Mouse (Mus musculus): ENCODE measurements around the gene Casq2. TPM values are rescaled to one million over a fixed set of nuclear protein-coding genes. Genes with fewer than 3 reads are reported as not detected.

Gene Casq2
- total and polyA plus RNA-seq, 3 experiments: not detected

DNA sequence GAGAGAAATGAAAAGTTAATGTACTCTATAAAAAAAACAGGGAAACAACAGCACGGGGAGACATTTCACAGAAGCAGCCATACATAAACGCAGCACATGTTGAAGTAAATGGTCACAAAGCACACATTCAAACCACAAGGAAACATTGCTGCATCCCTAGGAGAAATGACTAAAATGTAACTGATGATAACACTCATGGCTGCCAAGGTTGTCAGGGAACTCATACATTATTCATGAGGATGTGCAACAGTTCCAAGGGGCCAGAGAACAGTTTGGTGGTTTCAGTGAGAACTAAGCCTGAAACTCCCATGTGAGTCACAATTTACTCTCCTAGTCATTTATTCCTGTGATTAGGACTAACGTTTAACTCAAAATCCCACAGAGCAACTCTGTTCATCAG, 22.0 kb downstream of the Casq2 start:
- H3K9me3 ChIP-seq (replicated peaks; ENCODE audit: insufficient read depth, low read length): no peaks in the 10 kb centered on the region
- H3K9ac ChIP-seq (ENCODE audit: control insufficient read depth, low read depth, low read length, poor library complexity, severe bottlenecking): no peak overlapping the region
- H3K27ac ChIP-seq (ENCODE audit: control insufficient read depth, low read depth, low read length): no peak overlapping the region
- no peak overlapping the region for H3K4me3 ChIP-seq (ENCODE audit: control insufficient read depth in 1 of 2, insufficient read depth in 1 of 2, low read depth in 2 of 2, low read length in 2 of 2)
- H3K79me2 ChIP-seq (ENCODE audit: control insufficient read depth, insufficient read depth, low read length, poor library complexity): no peaks in the 10 kb centered on the region
- TF ChIP-seq MAZ (IDR thresholded peaks at IDR 0.05; ENCODE audit: low read depth, low read length): no peak
- no peak for TF ChIP-seq E2F4 (IDR thresholded peaks at IDR 0.05; ENCODE audit: borderline replicate concordance, low read depth, low read length)
- no peak for TF ChIP-seq USF2 (IDR thresholded peaks at IDR 0.05; ENCODE audit: borderline replicate concordance in 1 of 2, insufficient read depth in 1 of 2, low read depth in 1 of 2, low read length in 2 of 2)
- no peak for TF ChIP-seq POLR2AphosphoS5 (IDR thresholded peaks at IDR 0.05; ENCODE audit: borderline replicate concordance, low read depth, low read length)
- no peak for TF ChIP-seq NELFE (IDR thresholded peaks at IDR 0.05; ENCODE audit: low read depth, low read length)
- no peak for TF ChIP-seq ETS1 (IDR thresholded peaks at IDR 0.05; ENCODE audit: low read depth, low read length)
- H3K36me3 ChIP-seq (ENCODE audit: control insufficient read depth in 1 of 2, insufficient read depth in 2 of 2, low read length in 2 of 2): no peaks in the 10 kb centered on the region
- no peaks in the 10 kb centered on the region for H3K4me1 ChIP-seq (ENCODE audit: control insufficient read depth in 1 of 2, insufficient read depth in 2 of 2, low read length in 2 of 2)
- no peaks in the 10 kb centered on the region for H3K27me3 ChIP-seq (ENCODE audit: control insufficient read depth in 1 of 2, insufficient read depth in 2 of 2, low read length in 2 of 2)
- DNase-seq (ENCODE audit: low read depth, low spot score): no peak

DNA sequence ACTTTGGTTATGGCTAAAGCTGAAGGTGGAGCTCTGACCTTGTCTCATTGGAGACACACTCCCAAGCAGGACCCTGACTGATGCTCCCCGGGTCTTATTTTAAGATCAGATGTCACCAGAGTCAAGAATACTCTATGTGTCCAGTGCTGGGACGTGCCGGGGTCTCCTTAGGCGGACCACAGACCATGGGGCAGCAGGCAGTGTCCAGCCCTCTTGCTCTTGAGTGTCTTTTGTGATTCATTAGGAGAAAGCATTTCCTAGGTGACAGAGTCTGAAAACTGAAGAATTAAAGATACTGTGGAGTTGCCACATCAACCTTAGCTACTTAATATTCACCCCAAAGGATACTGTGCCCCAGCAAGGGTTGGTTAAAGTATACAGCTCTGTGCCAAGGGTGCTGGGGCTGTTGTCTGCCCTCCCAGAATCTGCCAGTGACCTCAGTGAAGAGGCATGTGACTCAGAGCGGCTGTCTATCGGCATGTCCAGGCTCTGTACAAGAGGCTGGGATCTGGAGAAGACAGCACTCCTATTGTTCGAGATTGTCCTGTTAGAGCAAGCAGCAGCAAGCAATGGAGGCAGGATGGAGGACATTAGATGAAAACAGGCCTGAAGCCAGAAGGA, 25.9 kb downstream of the Casq2 start:
- TF ChIP-seq ZKSCAN1 (IDR thresholded peaks at IDR 0.05; ENCODE audit: low read depth, low read length): no peak
- TF ChIP-seq SMC3 (IDR thresholded peaks at IDR 0.05; ENCODE audit: low read depth, low read length): no peak
- no peak for TF ChIP-seq ZMIZ1 (IDR thresholded peaks at IDR 0.05; ENCODE audit: low read depth, low read length)
- no peak for TF ChIP-seq ZC3H11A (IDR thresholded peaks at IDR 0.05; ENCODE audit: low read depth, low read length)
- TF ChIP-seq SIN3A (IDR thresholded peaks at IDR 0.05; ENCODE audit: low read length): no peak
- TF ChIP-seq POLR2A (IDR thresholded peaks at IDR 0.05; ENCODE audit: control insufficient read depth in 1 of 2, insufficient read depth in 1 of 2, low read depth in 1 of 2, low read length in 2 of 2, poor library complexity in 1 of 2): no peak
- TF ChIP-seq NELFE (IDR thresholded peaks at IDR 0.05; ENCODE audit: low read depth, low read length): no peak
- Histone ChIP-seq H3K9me3 (replicated peaks; ENCODE audit: insufficient read depth, low read length) (no peaks in the 10 kb centered on the region), H3K9ac (ENCODE audit: control insufficient read depth, low read depth, low read length, poor library complexity, severe bottlenecking) (no peak overlapping the region), H3K36me3 (ENCODE audit: control insufficient read depth in 1 of 2, insufficient read depth in 2 of 2, low read length in 2 of 2) (no peaks in the 10 kb centered on the region), H3K4me1 (ENCODE audit: control insufficient read depth in 1 of 2, insufficient read depth in 2 of 2, low read length in 2 of 2) (no peaks in the 10 kb centered on the region), H3K4me3 (ENCODE audit: control insufficient read depth in 1 of 2, insufficient read depth in 1 of 2, low read depth in 2 of 2, low read length in 2 of 2) (no peak overlapping the region), H3K27ac (ENCODE audit: control insufficient read depth, low read depth, low read length) (no peak overlapping the region), H3K27me3 (ENCODE audit: control insufficient read depth in 1 of 2, insufficient read depth in 2 of 2, low read length in 2 of 2) (no peaks in the 10 kb centered on the region), H3K79me2 (ENCODE audit: control insufficient read depth, insufficient read depth, low read length, poor library complexity) (no peaks in the 10 kb centered on the region)
- DNase-seq (ENCODE audit: low read depth, low spot score): no peak

DNA sequence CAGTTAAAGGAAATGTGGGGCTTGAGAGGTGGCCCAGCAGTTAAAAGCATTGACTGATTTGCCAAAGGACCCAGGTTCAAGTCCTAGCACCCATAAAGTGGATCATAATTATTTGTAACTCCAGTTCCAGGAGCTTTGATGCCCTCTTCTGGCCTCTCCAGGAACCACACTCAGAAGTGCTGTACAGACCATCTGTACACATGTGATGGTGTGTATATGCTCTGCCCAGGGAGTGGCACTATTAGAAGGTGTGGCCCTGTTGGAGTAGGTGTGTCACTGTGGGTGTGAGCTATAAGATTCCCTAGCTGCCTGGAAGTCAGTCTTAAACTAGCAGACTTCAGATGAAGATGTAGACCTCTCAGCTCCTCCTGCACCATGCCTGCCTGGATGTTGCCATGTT, 34.7 kb downstream of the Casq2 start:
- no peaks in the 10 kb centered on the region for H3K4me1 ChIP-seq (ENCODE audit: control insufficient read depth in 1 of 2, insufficient read depth in 2 of 2, low read length in 2 of 2)
- no peak for DNase-seq (ENCODE audit: low read depth, low spot score)
- H3K27ac ChIP-seq (ENCODE audit: control insufficient read depth, low read depth, low read length): no peak overlapping the region
- H3K4me3 ChIP-seq (ENCODE audit: control insufficient read depth in 1 of 2, insufficient read depth in 1 of 2, low read depth in 2 of 2, low read length in 2 of 2): no peak overlapping the region
- H3K9ac ChIP-seq (ENCODE audit: control insufficient read depth, low read depth, low read length, poor library complexity, severe bottlenecking): no peak overlapping the region
- H3K79me2 ChIP-seq (ENCODE audit: control insufficient read depth, insufficient read depth, low read length, poor library complexity): no peaks in the 10 kb centered on the region
- H3K27me3 ChIP-seq (ENCODE audit: control insufficient read depth in 1 of 2, insufficient read depth in 2 of 2, low read length in 2 of 2): no peaks in the 10 kb centered on the region
- TF ChIP-seq CHD2 (IDR thresholded peaks at IDR 0.05; ENCODE audit: low read length) (no peak), EP300 (IDR thresholded peaks at IDR 0.05; ENCODE audit: low read depth in 1 of 2, low read length in 2 of 2) (no peak), CTCF (IDR thresholded peaks at IDR 0.05 in 2 of 3, conservative IDR thresholded peaks at IDR 0.05 in 1 of 3; ENCODE audit: control insufficient read depth in 1 of 3, insufficient read depth in 1 of 3, low read depth in 2 of 3, low read length in 3 of 3, poor library complexity in 1 of 3, severe bottlenecking in 1 of 3) (0 out of 6 replicates have a peak, but pooled peaks of 2 of the 3 experiments have one; percentile 0 to 5), ZKSCAN1 (IDR thresholded peaks at IDR 0.05; ENCODE audit: low read depth, low read length) (no peak), SMC3 (IDR thresholded peaks at IDR 0.05; ENCODE audit: low read depth, low read length) (0 out of 2 replicates have a peak, but pooled peaks have one; percentile 8)
- no peaks in the 10 kb centered on the region for H3K9me3 ChIP-seq (replicated peaks; ENCODE audit: insufficient read depth, low read length)
- no peaks in the 10 kb centered on the region for H3K36me3 ChIP-seq (ENCODE audit: control insufficient read depth in 1 of 2, insufficient read depth in 2 of 2, low read length in 2 of 2)

All from MEL (cell line).